Mouse (Mus musculus) brown adipose tissue, adult 24 weeks (tissue): ENCODE data around the gene Scn2b. TPM values are rescaled to one million over a fixed set of nuclear protein-coding genes. Genes with fewer than 3 reads are reported as not detected.

Experiments
- H3K27ac ChIP-seq: fragments of 200-500 bp; replicated peaks from 2 replicates; pipeline ENCODE4 v1.5.1; 2012; ENCODE audit warnings: low read depth, mild to moderate bottlenecking, low read length
- H3K4me1 ChIP-seq: fragments of 200-500 bp; 2 replicates; pipeline ENCODE4 v1.6.1; 2012; ENCODE audit warnings: low read length, mixed read lengths; ENCODE audit not compliant: control insufficient read depth, insufficient read depth, insufficient read length
- H3K4me3 ChIP-seq: fragments of 200-500 bp; 2 replicates; pipeline ENCODE4 v1.5.1; 2012; ENCODE audit warnings: low read depth, mild to moderate bottlenecking, low read length, moderate library complexity; ENCODE audit not compliant: insufficient read depth
- polyA plus RNA-seq: library from polyadenylated mRNA; stranded (reverse); fragments of >200 nt; gene quantifications from 2 replicates; pipeline ENCODE4 v1.2.4, GENCODE M21; 2012; ENCODE audit not compliant: missing spikeins, insufficient read depth, insufficient read length

Gene Scn2b
- not detected in 2 replicates for polyA plus RNA-seq

GRCm38 (mm10) chr9:45117741-45118431 is at the start of gene Scn2b:
Scn2b (plus strand) TSS chr9:45117782.
- no peak within 1 kb of the TSS for H3K4me3 ChIP-seq
- H3K27ac ChIP-seq: no peak within 1 kb of the TSS
- H3K4me1 ChIP-seq: no peaks in the 10 kb centered on the region

DNA sequence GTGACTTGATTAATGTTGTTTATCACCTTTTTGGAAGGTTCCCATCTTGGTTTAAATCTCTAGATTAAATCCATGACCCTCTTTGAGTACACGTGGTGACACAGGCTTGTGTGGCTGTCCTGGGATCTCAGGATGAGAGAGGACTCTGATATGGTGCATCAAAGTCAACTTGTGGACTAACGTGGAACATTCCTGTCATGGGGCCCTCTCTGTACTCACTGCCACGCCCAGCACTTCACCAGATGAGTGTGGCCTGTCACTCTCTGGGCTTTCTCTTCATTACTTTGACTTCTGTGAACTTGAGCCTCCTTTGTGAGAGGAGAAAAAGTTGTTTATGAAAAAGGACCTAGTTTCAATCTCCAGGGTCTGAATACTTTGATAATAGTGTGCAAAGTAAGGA is 45.8 kb upstream of the Scn2b start:
- Histone ChIP-seq H3K4me3 (no peak overlapping the region), H3K27ac (no peak overlapping the region)

DNA sequence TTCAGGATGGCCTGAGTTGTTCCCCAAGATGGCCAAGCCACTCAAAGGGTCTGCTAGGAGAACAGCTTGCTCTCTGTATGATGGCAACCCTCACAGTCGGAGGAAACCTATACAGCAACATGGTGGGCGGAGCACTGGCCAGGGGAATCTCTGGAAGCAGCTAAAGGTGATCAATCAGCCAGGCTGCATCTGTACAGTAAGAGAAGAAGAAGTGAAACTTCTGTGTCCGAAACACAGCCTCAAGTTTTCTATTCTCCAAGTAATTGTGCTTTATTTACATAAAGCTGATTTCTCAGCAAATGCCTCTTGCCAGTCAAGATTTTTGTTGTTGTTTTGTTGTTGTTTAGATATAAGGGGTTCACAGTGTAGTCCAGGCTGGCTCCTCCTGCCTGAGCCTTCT is 39.7 kb upstream of the Scn2b start:
- no peak overlapping the region for H3K27ac ChIP-seq
- H3K4me1 ChIP-seq: no peaks in the 10 kb centered on the region
- no peak overlapping the region for H3K4me3 ChIP-seq

More for the DNA sequence above, 45.8 kb upstream of the Scn2b start:
- H3K4me1 ChIP-seq: no peaks in the 10 kb centered on the region

- H3K4me1 ChIP-seq: no peaks in the 10 kb centered on the region
- no peak within 1 kb of the TSS for H3K27ac ChIP-seq
- H3K4me3 ChIP-seq: no peak within 1 kb of the TSS
Observed at GRCm38 (mm10) chr9:45079011-45079410, 38.6 kb upstream of the Scn2b start, which contains the start of gene Jaml. Jaml (plus strand) TSS chr9:45079183.

GRCm38 (mm10) chr9:45083132-45083531 is 34.5 kb upstream of the Scn2b start:
- H3K4me1 ChIP-seq: no peaks in the 10 kb centered on the region
- H3K4me3 ChIP-seq: no peak overlapping the region
- H3K27ac ChIP-seq: no peak overlapping the region

DNA sequence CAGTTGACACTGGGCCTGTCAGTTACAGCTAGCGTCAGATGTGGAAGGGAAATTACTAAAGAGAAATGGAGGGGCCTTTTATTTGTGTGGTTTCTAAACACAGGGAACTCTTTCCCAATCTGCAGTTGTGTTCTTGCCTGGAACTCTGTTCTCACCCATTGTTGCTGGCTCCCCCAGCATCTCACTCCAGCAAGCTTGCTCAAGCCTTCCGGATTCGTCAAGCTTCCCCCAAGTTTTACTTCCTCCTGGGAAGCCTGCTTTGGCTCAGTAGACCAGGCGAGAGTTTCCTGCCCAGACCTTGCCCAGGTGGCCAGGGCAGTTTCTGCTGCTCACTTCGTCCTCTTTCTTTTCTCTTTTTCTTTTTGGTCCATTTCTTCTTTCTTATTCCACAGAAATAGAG is 33.0 kb upstream of the Scn2b start:
- H3K4me1 ChIP-seq: no peaks in the 10 kb centered on the region
- H3K4me3 ChIP-seq: no peak overlapping the region
- H3K27ac ChIP-seq: no peak overlapping the region

DNA sequence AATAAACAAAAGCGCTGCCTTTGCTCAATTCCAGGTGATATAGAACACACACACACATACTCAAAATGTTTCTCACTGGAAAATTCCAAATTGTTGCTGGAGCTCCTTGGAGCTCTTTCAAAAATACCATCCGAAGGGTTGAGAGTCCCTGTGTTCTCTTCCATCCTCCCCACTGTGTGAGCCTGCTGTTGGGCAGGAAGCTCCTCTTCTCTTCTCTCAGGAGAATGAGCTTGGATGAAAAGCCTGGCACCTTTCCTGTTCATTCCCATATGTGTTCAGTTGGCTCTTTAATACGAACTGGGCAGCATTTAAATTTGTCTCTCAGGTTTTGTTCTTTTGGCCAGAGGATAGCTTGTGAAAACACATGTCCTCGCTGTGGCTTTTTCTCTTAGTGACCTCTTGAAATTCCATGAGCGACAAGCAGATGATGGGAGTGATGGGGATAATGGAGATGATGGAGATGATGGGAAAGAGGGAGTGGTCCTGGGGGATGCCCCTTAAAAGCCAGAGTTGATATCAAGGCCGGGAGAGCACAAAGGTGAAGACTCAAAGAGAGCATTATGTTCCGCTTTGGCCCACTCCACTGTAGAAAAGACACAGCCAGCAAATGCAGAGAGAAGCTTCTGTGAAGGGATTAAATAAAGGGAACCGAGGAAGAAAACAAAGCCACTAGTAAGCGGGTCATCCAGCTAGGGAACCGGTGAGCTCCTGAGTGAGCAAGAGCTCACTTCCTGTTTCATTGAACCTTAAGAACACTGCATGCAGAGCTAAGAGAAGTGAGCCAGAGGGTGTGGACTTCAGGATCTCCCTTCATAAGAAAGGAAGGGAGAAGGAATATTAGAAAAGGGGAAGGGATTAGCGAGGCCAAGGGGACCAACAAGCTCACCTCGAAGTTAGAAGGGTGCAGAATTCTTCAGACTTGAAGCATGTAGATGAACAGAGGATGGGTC is 31.6 kb upstream of the Scn2b start:
- Histone ChIP-seq H3K27ac (no peak overlapping the region), H3K4me1 (no peaks in the 10 kb centered on the region), H3K4me3 (no peak overlapping the region)

GRCm38 (mm10) chr9:45088040-45088439 is 29.5 kb upstream of the Scn2b start:
- no peaks in the 10 kb centered on the region for H3K4me1 ChIP-seq
- no peak overlapping the region for H3K27ac ChIP-seq
- H3K4me3 ChIP-seq: no peak overlapping the region

DNA sequence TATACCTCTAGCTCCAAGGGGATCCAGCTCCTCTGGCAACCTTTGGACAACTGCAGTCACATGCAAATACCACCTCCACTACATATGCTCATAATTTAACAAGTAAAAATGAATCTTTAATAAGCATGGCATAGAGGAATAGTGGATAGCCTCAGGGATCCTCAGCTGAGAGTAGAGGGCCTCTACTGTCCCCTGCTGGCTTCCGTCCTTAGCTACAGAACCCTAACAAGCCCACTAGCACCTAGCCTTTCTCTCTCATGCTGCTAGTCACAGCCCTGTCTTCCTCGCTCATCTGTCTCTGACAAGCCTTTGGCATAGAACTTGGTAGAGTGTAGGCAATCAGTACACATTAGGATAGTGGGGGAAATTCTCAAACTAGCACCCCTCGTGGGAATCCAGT is 26.8 kb upstream of the Scn2b start:
- H3K4me3 ChIP-seq: no peak overlapping the region
- no peaks in the 10 kb centered on the region; the same call in 1 of the 2 replicates for H3K4me1 ChIP-seq
- no peak overlapping the region for H3K27ac ChIP-seq

- no peak overlapping the region for H3K4me3 ChIP-seq
- H3K4me1 ChIP-seq: no peaks in the 10 kb centered on the region; the same call in 1 of the 2 replicates
- no peak overlapping the region for H3K27ac ChIP-seq
Observed at GRCm38 (mm10) chr9:45092641-45093040, 24.9 kb upstream of the Scn2b start.

- Histone ChIP-seq H3K4me3 (no peak overlapping the region), H3K4me1 (no peaks in the 10 kb centered on the region; the same call in 1 of the 2 replicates), H3K27ac (no peak overlapping the region)
Observed at GRCm38 (mm10) chr9:45095149-45095937, 22.2 kb upstream of the Scn2b start.

GRCm38 (mm10) chr9:45097877-45098276 is 19.7 kb upstream of the Scn2b start:
- no peak overlapping the region for H3K4me3 ChIP-seq
- H3K4me1 ChIP-seq: no peaks in the 10 kb centered on the region; the same call in 1 of the 2 replicates
- no peak overlapping the region for H3K27ac ChIP-seq

DNA sequence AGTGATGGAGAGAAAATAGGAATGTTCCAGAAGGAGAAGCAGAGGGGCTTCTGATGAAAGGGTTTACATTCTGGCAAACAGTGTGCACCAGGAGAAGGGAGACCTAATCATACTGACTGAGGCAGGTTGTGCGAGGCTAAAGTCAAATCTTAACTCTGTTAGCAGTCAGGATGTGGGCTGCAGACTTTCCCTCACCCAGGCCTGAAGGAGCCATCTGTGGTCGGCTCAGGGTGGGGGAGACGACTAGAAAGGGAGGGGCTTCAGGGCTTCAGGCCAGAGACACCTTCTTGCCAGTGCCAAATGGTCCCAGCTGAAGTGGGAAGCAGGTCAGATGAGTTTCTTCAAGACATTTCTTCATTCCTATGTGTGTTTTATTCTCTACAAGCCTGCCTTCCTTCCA is 19.2 kb upstream of the Scn2b start:
- Histone ChIP-seq H3K4me3 (no peak overlapping the region), H3K4me1 (no peaks in the 10 kb centered on the region; the same call in 1 of the 2 replicates), H3K27ac (no peak overlapping the region)

GRCm38 (mm10) chr9:45102528-45102927 is 15.1 kb upstream of the Scn2b start:
- Histone ChIP-seq H3K4me3 (no peak overlapping the region), H3K4me1 (no peaks in the 10 kb centered on the region), H3K27ac (no peak overlapping the region)
